Mouse (Mus musculus): ENCODE results near the gene Gas6.

GRCm38 (mm10) chr8:13504894-13505674, 10.8 kb upstream of the Gas6 start:
- TF ChIP-seq ZNF384 (IDR thresholded peaks at IDR 0.05; ENCODE audit: low read depth, low read length): no peak
- no peak for TF ChIP-seq CHD2 (IDR thresholded peaks at IDR 0.05; ENCODE audit: low read depth, low read length)
- no peak for TF ChIP-seq MAFK (IDR thresholded peaks at IDR 0.05; ENCODE audit: insufficient read depth, low read depth, low read length)
- no peak for TF ChIP-seq HCFC1 (IDR thresholded peaks at IDR 0.05; ENCODE audit: borderline replicate concordance, insufficient read depth, low read length)
- TF ChIP-seq ZC3H11A (IDR thresholded peaks at IDR 0.05; ENCODE audit: borderline replicate concordance, low read depth, low read length): no peak

All from ES-E14 (cell line).